Mouse (Mus musculus) lung, postnatal 0 days (tissue): ENCODE data around the gene Tmem176b. TPM values are rescaled to one million over a fixed set of nuclear protein-coding genes. Genes with fewer than 3 reads are reported as not detected.

Source experiments
- ATAC-seq: fragments of 200-750 bp; cut with Nextera tagmentation; 2 replicates; pipeline ENCODE4 v1.8.0; 2017; ENCODE audit warnings: moderate library complexity
- DNase-seq: peaks from one replicate; pipeline ENCODE4 v3.0.0-alpha.2; 2016; ENCODE audit warnings: low spot score
- H3K27ac ChIP-seq: fragments of 300-500 bp; sonication (generic); 2 replicates; pipeline ENCODE4 v1.5.1; 2014; ENCODE audit warnings: antibody characterized with exemption, mild to moderate bottlenecking, low read length, mixed read lengths
- H3K27me3 ChIP-seq: fragments of 300-500 bp; sonication (generic); replicated peaks from 2 replicates; pipeline ENCODE4 v1.6.1; 2014; ENCODE audit warnings: low read length, mixed read lengths; ENCODE audit not compliant: insufficient read depth
- H3K36me3 ChIP-seq: fragments of 300-500 bp; sonication (generic); 2 replicates; pipeline ENCODE4 v1.6.1; 2014; ENCODE audit warnings: low read length, mixed read lengths; ENCODE audit not compliant: insufficient read depth
- H3K4me1 ChIP-seq: fragments of 300-500 bp; sonication (generic); 2 replicates; pipeline ENCODE4 v1.6.1; 2014; ENCODE audit warnings: antibody characterized with exemption, low read depth, low read length, mixed read lengths; ENCODE audit not compliant: insufficient read depth
- H3K4me2 ChIP-seq: fragments of 300-500 bp; sonication (generic); replicated peaks from 2 replicates; pipeline ENCODE4 v1.6.1; 2014; ENCODE audit warnings: low read depth, mild to moderate bottlenecking, low read length, moderate library complexity, mixed read lengths
- H3K4me3 ChIP-seq: fragments of 300-500 bp; sonication (generic); 2 replicates; pipeline ENCODE4 v1.5.1; 2014; ENCODE audit warnings: low read depth, low read length
- H3K9ac ChIP-seq: fragments of 300-500 bp; sonication (generic); replicated peaks from 2 replicates; pipeline ENCODE4 v1.6.1; 2014; ENCODE audit warnings: low read depth, mild to moderate bottlenecking
- H3K9me3 ChIP-seq: fragments of 300-500 bp; sonication (generic); 2 replicates; pipeline ENCODE4 v1.6.1; 2016; ENCODE audit warnings: low read length, mixed read lengths
- CTCF ChIP-seq: IDR thresholded peaks from 2 replicates; pipeline ENCODE4 v1.5.1; 2016; ENCODE audit warnings: antibody characterized with exemption, mild to moderate bottlenecking
- EP300 ChIP-seq: IDR thresholded peaks from 2 replicates; pipeline ENCODE4 v1.6.1; 2016; ENCODE audit warnings: antibody characterized with exemption, mild to moderate bottlenecking, control low read depth
- WGBS: fragments of 180-500 bp; shearing (Covaris S2); extraction: QIAGEN DNeasy Blood & Tissue Kit; methylation state at CpG from one replicate; pipeline ENCODE4 v1.1.7; 2014; 5-methylcytosine and 5-hydroxymethylcytosine counted together
- polyA plus RNA-seq: library from polyadenylated mRNA; unstranded; fragments of >200 nt; fragmentation: Nextera tagmentation; extraction: Ambion mirVana; gene quantifications from 2 replicates; pipeline ENCODE4 v1.2.1, GENCODE M21; 2015

The Tmem176b gene
- polyA plus RNA-seq, 1 experiment from 2014 or later = 806 TPM

GRCm38 (mm10) chr6:48785601-48786000 is 55.7 kb downstream of the Tmem176b start:
- peaks cover 6% of the 10 kb centered on the region; the same call in 1 of the 2 replicates for H3K4me1 ChIP-seq
- no peak overlapping the region for H3K4me2 ChIP-seq
- H3K27me3 ChIP-seq = no peaks in the 10 kb centered on the region
- H3K9ac ChIP-seq = no peak overlapping the region
- no peak overlapping the region for H3K4me3 ChIP-seq
- ATAC-seq (peak; percentile 46), DNase-seq (peak; percentile 67)
- TF ChIP-seq CTCF = no peak
- no peak for TF ChIP-seq EP300
- H3K27ac ChIP-seq = peak overlapping the region; percentile 17; the same call in 1 of the 2 replicates
- no peaks in the 10 kb centered on the region for H3K9me3 ChIP-seq
- 57% methylated on average over 2 of the region's 2 CpGs for WGBS
- H3K36me3 ChIP-seq = no peaks in the 10 kb centered on the region

- Histone ChIP-seq H3K27me3 (no peaks in the 10 kb centered on the region), H3K9me3 (no peaks in the 10 kb centered on the region), H3K4me3 (no peak overlapping the region), H3K4me2 (no peak overlapping the region), H3K36me3 (no peaks in the 10 kb centered on the region), H3K4me1 (peaks cover 6% of the 10 kb centered on the region; the same call in 1 of the 2 replicates), H3K27ac (peak overlapping the region; percentile 17; the same call in 1 of the 2 replicates), H3K9ac (no peak overlapping the region)
- peak; percentile 88 for TF ChIP-seq EP300
- no peak for TF ChIP-seq CTCF
- peak; percentile 92 for DNase-seq
- 23% methylated on average over 1 of the region's 1 CpGs for WGBS
- ATAC-seq = peak; percentile 84
Observed at GRCm38 (mm10) chr6:48785189-48785588, 56.1 kb downstream of the Tmem176b start.

GRCm38 (mm10) chr6:48784406-48784805 is 56.9 kb downstream of the Tmem176b start:
- 73% methylated on average over 1 of the region's 1 CpGs for WGBS
- Histone ChIP-seq H3K4me2 (no peak overlapping the region), H3K4me1 (peaks cover 6% of the 10 kb centered on the region; the same call in 1 of the 2 replicates), H3K27ac (peak overlapping the region; percentile 51), H3K4me3 (no peak overlapping the region), H3K9me3 (no peaks in the 10 kb centered on the region), H3K9ac (no peak overlapping the region), H3K36me3 (no peaks in the 10 kb centered on the region), H3K27me3 (no peaks in the 10 kb centered on the region)
- TF ChIP-seq EP300 = no peak
- TF ChIP-seq CTCF = no peak
- DNase-seq (no peak), ATAC-seq (no peak)

Other genes with a start within 250 kb of the Tmem176b start
- gene Repin1, start 247.6 kb downstream of the Tmem176b start, polyA plus RNA-seq = 15.2 and 15.5 TPM in 2 replicates
- not detected in 2 replicates for gene Gm44965, start 247.6 kb downstream of the Tmem176b start, polyA plus RNA-seq
- gene Zfp775, start 239.4 kb downstream of the Tmem176b start, polyA plus RNA-seq = 5.3 and 6.2 TPM in 2 replicates
- gene AI854703, start 214.7 kb downstream of the Tmem176b start, polyA plus RNA-seq = 0.30 and 0.49 TPM in 2 replicates
- gene Gimap8, start 194.3 kb downstream of the Tmem176b start, polyA plus RNA-seq = 8.6 and 10.8 TPM in 2 replicates
- gene Gimap9, start 165.4 kb downstream of the Tmem176b start, polyA plus RNA-seq = 14.2 and 15.1 TPM in 2 replicates
- 129 and 151 TPM in 2 replicates for gene Gimap4, start 156.9 kb downstream of the Tmem176b start, polyA plus RNA-seq
- gene Gimap6, start 133.3 kb downstream of the Tmem176b start, polyA plus RNA-seq = 75.4 and 91.2 TPM in 2 replicates
- 2.2 and 6.0 TPM in 2 replicates for gene Gm28053, start 122.9 kb downstream of the Tmem176b start, polyA plus RNA-seq
- 0.14 and 0.21 TPM in 2 replicates for gene Gimap7, start 122.9 kb downstream of the Tmem176b start, polyA plus RNA-seq
- gene Gimap1, start 102.4 kb downstream of the Tmem176b start, polyA plus RNA-seq = 61.8 and 74.6 TPM in 2 replicates
- gene Gimap5, start 95.3 kb downstream of the Tmem176b start, polyA plus RNA-seq = 36.5 and 49.8 TPM in 2 replicates
- 0.31 and 0.61 TPM in 2 replicates for gene Gimap3, start 70.6 kb downstream of the Tmem176b start, polyA plus RNA-seq
- 485 and 539 TPM in 2 replicates for gene Tmem176a, start 577 bp downstream of the Tmem176b start, polyA plus RNA-seq
- 4.4 and 4.9 TPM in 2 replicates for gene Aoc1, start 31.4 kb upstream of the Tmem176b start, polyA plus RNA-seq
- not detected in 2 replicates for gene 1600015I10Rik, start 88.4 kb upstream of the Tmem176b start, polyA plus RNA-seq
- gene Doxl2, start 133.5 kb upstream of the Tmem176b start, polyA plus RNA-seq = not detected in 2 replicates
- not detected in 2 replicates for gene Svs1, start 145.4 kb upstream of the Tmem176b start, polyA plus RNA-seq
- gene Gpnmb, start 195.1 kb upstream of the Tmem176b start, polyA plus RNA-seq = 1.5 and 2.0 TPM in 2 replicates
- gene Malsu1, start 232.3 kb upstream of the Tmem176b start, polyA plus RNA-seq = 81.3 and 84.1 TPM in 2 replicates